In the genomic region with DNA sequence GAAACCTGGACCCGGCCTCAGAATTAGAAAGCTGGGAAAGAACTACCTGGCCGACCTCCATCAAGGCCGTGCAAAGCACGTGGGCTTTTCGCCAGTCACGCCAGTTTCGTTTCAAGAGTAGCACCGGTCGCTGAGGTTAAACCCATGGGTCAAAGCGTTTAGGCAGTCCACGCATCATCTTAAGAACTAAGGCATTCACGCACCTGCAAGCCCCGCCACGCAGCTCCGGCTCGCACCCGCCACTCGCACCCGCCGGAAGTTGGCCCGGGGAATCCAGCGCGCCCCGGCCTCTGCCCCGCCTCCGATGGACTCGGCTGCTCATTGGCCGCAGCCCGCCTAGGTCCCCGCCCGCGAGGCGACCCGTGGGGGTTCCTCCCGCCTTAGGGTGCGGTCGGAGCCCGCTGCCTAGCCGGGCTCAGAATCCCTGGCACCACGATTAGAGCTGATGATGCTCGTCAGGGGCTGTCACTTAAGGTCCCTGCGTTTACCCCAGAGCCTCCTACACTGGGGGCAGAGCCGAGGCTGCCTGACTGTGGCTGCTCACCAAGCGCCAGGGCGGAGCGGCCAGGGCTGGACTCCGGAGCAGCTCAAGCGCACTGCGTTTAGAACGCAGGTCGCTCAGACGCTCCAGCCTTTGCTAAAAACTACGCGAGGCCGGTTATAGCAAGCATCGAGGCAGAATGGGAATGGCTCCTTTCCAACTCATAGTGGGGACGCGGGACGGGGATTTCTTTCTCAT, we compare ENCODE assay signal across 8 mouse cellular contexts. TPM values are rescaled to one million over a fixed set of nuclear protein-coding genes. Genes with fewer than 3 reads are reported as not detected.
DNase-seq lines count a peak whose midpoint lies in the region; ATAC-seq and TF ChIP-seq lines count a peak whose summit lies in the region.

Gene Gart (minus strand): TSS at position 272 of the 739 bp plus-strand sequence.

- peaks cover 26% of the 10 kb centered on the region for H3K36me3 ChIP-seq in heart, embryonic 10.5 days
- H3K36me3 ChIP-seq in kidney, embryonic 15.5 days: peaks cover 25% of the 10 kb centered on the region
- H3K36me3 ChIP-seq in splenic B cell, adult 2 months (ENCODE audit: control insufficient read depth, insufficient read depth, low read length, poor library complexity, severe bottlenecking): peaks cover 9% of the 10 kb centered on the region

- peak; percentile 91 for ATAC-seq in kidney, embryonic 15.5 days (replicated peaks; ENCODE audit: low FRiP score)
- ATAC-seq in monocyte, adult 5-6 weeks (replicated peaks; ENCODE audit: insufficient number of reproducible peaks, low FRiP score, low TSS enrichment, poor library complexity, severe bottlenecking): peak; percentile 69

- H3K9ac ChIP-seq in kidney, embryonic 15.5 days: peak within 1 kb of the TSS; percentile 82

- H3K27me3 ChIP-seq in heart, embryonic 10.5 days (ENCODE audit: insufficient read depth, poor library complexity, severe bottlenecking): no peaks in the 10 kb centered on the region
- H3K27me3 ChIP-seq in kidney, embryonic 15.5 days: no peaks in the 10 kb centered on the region
- H3K27me3 ChIP-seq in splenic B cell, adult 2 months (ENCODE audit: control insufficient read depth, insufficient read depth, low read length, poor library complexity, severe bottlenecking): no peaks in the 10 kb centered on the region

- peak within 1 kb of the TSS; percentile 97 for H3K4me2 ChIP-seq in kidney, embryonic 15.5 days

- peak within 1 kb of the TSS; percentile 99 for H3K27ac ChIP-seq in bone marrow macrophage, adult 2 months (ENCODE audit: insufficient read depth, low read depth, low read length)
- peak within 1 kb of the TSS; percentile 95 for H3K27ac ChIP-seq in embryonic fibroblast, embryonic 13.5 days (ENCODE audit: insufficient read depth, low read length)
- peak within 1 kb of the TSS; percentile 99 for H3K27ac ChIP-seq in heart, embryonic 10.5 days
- peak within 1 kb of the TSS; percentile 99 for H3K27ac ChIP-seq in kidney, embryonic 15.5 days

- DNase-seq in A20 (ENCODE audit: low read depth, low spot score) (peak; percentile 95), liver (peak; percentile 97)
- peak; percentile 97 for DNase-seq in heart, embryonic 10.5 days (ENCODE audit: low spot score)
- DNase-seq in splenic B cell, adult 2 months (ENCODE audit: low read depth, low spot score): peak; percentile 90

- peaks cover 13% of the 10 kb centered on the region for H3K4me1 ChIP-seq in bone marrow macrophage, adult 2 months (ENCODE audit: control insufficient read depth, insufficient read depth, low read length)
- no peaks in the 10 kb centered on the region for H3K4me1 ChIP-seq in embryonic fibroblast, embryonic 13.5 days (ENCODE audit: control insufficient read depth, insufficient read depth, low read length)
- H3K4me1 ChIP-seq in heart, embryonic 10.5 days: peaks cover 10% of the 10 kb centered on the region
- peaks cover 13% of the 10 kb centered on the region for H3K4me1 ChIP-seq in kidney, embryonic 15.5 days

- peak within 1 kb of the TSS; percentile 88 for H3K4me3 ChIP-seq in bone marrow macrophage, adult 2 months (ENCODE audit: insufficient read depth, low read length)
- H3K4me3 ChIP-seq in embryonic fibroblast, embryonic 13.5 days (ENCODE audit: insufficient read depth, low read length): peak within 1 kb of the TSS; percentile 98
- peak within 1 kb of the TSS; percentile 87 for H3K4me3 ChIP-seq in heart, embryonic 10.5 days
- peak within 1 kb of the TSS; percentile 87 for H3K4me3 ChIP-seq in kidney, embryonic 15.5 days (replicated peaks)

- peak; percentile 19; the same call in 1 of the 2 replicates for TF ChIP-seq POLR2A in bone marrow macrophage, adult 2 months (IDR thresholded peaks at IDR 0.05; ENCODE audit: borderline replicate concordance, low read depth, low read length)
- peak; percentile 99 for TF ChIP-seq POLR2A in embryonic fibroblast, embryonic 13.5 days (IDR thresholded peaks at IDR 0.05; ENCODE audit: low read depth, low read length)

- no peak for TF ChIP-seq CTCF in bone marrow macrophage, adult 2 months (IDR thresholded peaks at IDR 0.05; ENCODE audit: low read depth, low read length)
- no peak for TF ChIP-seq CTCF in embryonic fibroblast, embryonic 13.5 days (IDR thresholded peaks at IDR 0.05; ENCODE audit: borderline replicate concordance, insufficient read depth, low read length)

- no peaks in the 10 kb centered on the region for H3K9me3 ChIP-seq in heart, embryonic 10.5 days
- H3K9me3 ChIP-seq in kidney, embryonic 15.5 days (replicated peaks): no peaks in the 10 kb centered on the region

- WGBS in heart, embryonic 10.5 days: under 1% methylated on average over 59 of the region's 59 CpGs
- under 1% methylated on average over 59 of the region's 59 CpGs for WGBS in kidney, embryonic 15.5 days

RNA-seq across cellular contexts. Expression of gene Gart, which starts in this region (rescaled TPM):
- 27.6 and 31.6 TPM in 2 replicates for polyA plus RNA-seq in bone marrow macrophage, adult 2 months (2012; ENCODE audit: insufficient read depth, insufficient read length, missing spikeins)
- polyA plus RNA-seq in embryonic fibroblast, embryonic 13.5 days (2011; ENCODE audit: insufficient read length, low read depth, missing spikeins): 68.2 and 80.0 TPM in 2 replicates
- 125 and 144 TPM in 2 replicates for polyA plus RNA-seq in heart, embryonic 10.5 days (2016; fragmentation: Nextera tagmentation; extraction: Ambion mirVana)
- 128 and 132 TPM in 2 replicates for polyA plus RNA-seq in kidney, embryonic 15.5 days (2015; fragmentation: Nextera tagmentation; extraction: Ambion mirVana)
- 45.6 to 47.6 TPM (median 47.0 TPM) in 3 replicates for total RNA-seq in monocyte, adult 5-6 weeks (2017)

Comparison
In these comparisons a context has a peak if more than half of its experiments do, and no peak if none do; other contexts are left out.
1. Peak in every context shown above with its lines: DNase-seq, ATAC-seq, H3K4me3 ChIP-seq and H3K27ac ChIP-seq.